Mouse (Mus musculus): Measurements from ENCODE around the gene Fam92b.

Fam92b gene

GRCm38 (mm10) chr8:120184850-120185792, 7.9 kb upstream of the Fam92b start:
- H3K4me3 ChIP-seq (replicated peaks; ENCODE audit: low read length), result no peak overlapping the region
- H3K4me1 ChIP-seq (replicated peaks; ENCODE audit: low read depth, low read length), result peaks cover 27% of the 10 kb centered on the region
- peaks cover 9% of the 10 kb centered on the region for H3K9me3 ChIP-seq (ENCODE audit: low read length)
- TF ChIP-seq NANOG (IDR thresholded peaks at IDR 0.05; ENCODE audit: borderline replicate concordance, low read length) (no peak), POU5F1 (IDR thresholded peaks at IDR 0.05; ENCODE audit: borderline replicate concordance, low read length) (no peak), CTCF (conservative IDR thresholded peaks at IDR 0.05; ENCODE audit: low read length) (no peak)
- no peaks in the 10 kb centered on the region for H3K36me3 ChIP-seq (ENCODE audit: insufficient read depth, low read length)
- 0 out of 2 replicates have a peak, but pooled peaks cover 3% of the 10 kb centered on the region for H3K27me3 ChIP-seq (ENCODE audit: insufficient read depth, low read length)

- no peak for TF ChIP-seq POU5F1 (IDR thresholded peaks at IDR 0.05; ENCODE audit: borderline replicate concordance, low read length)
- TF ChIP-seq NANOG (IDR thresholded peaks at IDR 0.05; ENCODE audit: borderline replicate concordance, low read length), result no peak
- no peak for TF ChIP-seq CTCF (conservative IDR thresholded peaks at IDR 0.05; ENCODE audit: low read length)
These were observed 7.1 kb upstream of the Fam92b start for GRCm38 (mm10) chr8:120184366-120184765.

GRCm38 (mm10) chr8:120181861-120182414, 4.7 kb upstream of the Fam92b start:
- Histone ChIP-seq H3K36me3 (ENCODE audit: insufficient read depth, low read length) (no peaks in the 10 kb centered on the region), H3K9me3 (ENCODE audit: low read length) (no peaks in the 10 kb centered on the region), H3K4me1 (replicated peaks; ENCODE audit: low read depth, low read length) (peaks cover 40% of the 10 kb centered on the region), H3K27me3 (ENCODE audit: insufficient read depth, low read length) (peaks cover 8% of the 10 kb centered on the region; the same call in 1 of the 2 replicates), H3K4me3 (replicated peaks; ENCODE audit: low read length) (no peak overlapping the region)
- TF ChIP-seq NANOG (IDR thresholded peaks at IDR 0.05; ENCODE audit: borderline replicate concordance, low read length) (no peak), POU5F1 (IDR thresholded peaks at IDR 0.05; ENCODE audit: borderline replicate concordance, low read length) (no peak), CTCF (conservative IDR thresholded peaks at IDR 0.05; ENCODE audit: low read length) (no peak)

More at GRCm38 (mm10) chr8:120184366-120184765, 7.1 kb upstream of the Fam92b start:
- Histone ChIP-seq H3K9me3 (ENCODE audit: low read length) (peaks cover 2% of the 10 kb centered on the region; the same call in 1 of the 2 replicates), H3K4me3 (replicated peaks; ENCODE audit: low read length) (no peak overlapping the region), H3K36me3 (ENCODE audit: insufficient read depth, low read length) (no peaks in the 10 kb centered on the region), H3K27me3 (ENCODE audit: insufficient read depth, low read length) (0 out of 2 replicates have a peak, but pooled peaks cover 3% of the 10 kb centered on the region), H3K4me1 (replicated peaks; ENCODE audit: low read depth, low read length) (peaks cover 27% of the 10 kb centered on the region)

- no peaks in the 10 kb centered on the region for H3K9me3 ChIP-seq (ENCODE audit: low read length)
- TF ChIP-seq POU5F1 (IDR thresholded peaks at IDR 0.05; ENCODE audit: borderline replicate concordance, low read length) (no peak), CTCF (conservative IDR thresholded peaks at IDR 0.05; ENCODE audit: low read length) (no peak), NANOG (IDR thresholded peaks at IDR 0.05; ENCODE audit: borderline replicate concordance, low read length) (no peak)
- H3K36me3 ChIP-seq (ENCODE audit: insufficient read depth, low read length), result no peaks in the 10 kb centered on the region
- H3K4me3 ChIP-seq (replicated peaks; ENCODE audit: low read length), result no peak overlapping the region
- H3K4me1 ChIP-seq (replicated peaks; ENCODE audit: low read depth, low read length), result peaks cover 41% of the 10 kb centered on the region
- peaks cover 8% of the 10 kb centered on the region; the same call in 1 of the 2 replicates for H3K27me3 ChIP-seq (ENCODE audit: insufficient read depth, low read length)
These were observed 4.0 kb upstream of the Fam92b start for GRCm38 (mm10) chr8:120181274-120181673.

GRCm38 (mm10) chr8:120180445-120180970, 3.2 kb upstream of the Fam92b start:
- Histone ChIP-seq H3K4me1 (replicated peaks; ENCODE audit: low read depth, low read length) (peaks cover 40% of the 10 kb centered on the region), H3K36me3 (ENCODE audit: insufficient read depth, low read length) (no peaks in the 10 kb centered on the region), H3K4me3 (replicated peaks; ENCODE audit: low read length) (no peak overlapping the region), H3K27me3 (ENCODE audit: insufficient read depth, low read length) (peaks cover 8% of the 10 kb centered on the region; the same call in 1 of the 2 replicates), H3K9me3 (ENCODE audit: low read length) (no peaks in the 10 kb centered on the region)
- TF ChIP-seq POU5F1 (IDR thresholded peaks at IDR 0.05; ENCODE audit: borderline replicate concordance, low read length), result no peak
- TF ChIP-seq CTCF (conservative IDR thresholded peaks at IDR 0.05; ENCODE audit: low read length), result no peak

GRCm38 (mm10) chr8:120179027-120179431, 1.8 kb upstream of the Fam92b start:
- TF ChIP-seq NANOG (IDR thresholded peaks at IDR 0.05; ENCODE audit: borderline replicate concordance, low read length), result no peak
- peak; percentile 93 for TF ChIP-seq CTCF (conservative IDR thresholded peaks at IDR 0.05; ENCODE audit: low read length)
- TF ChIP-seq POU5F1 (IDR thresholded peaks at IDR 0.05; ENCODE audit: borderline replicate concordance, low read length), result no peak
- peaks cover 36% of the 10 kb centered on the region for H3K4me1 ChIP-seq (replicated peaks; ENCODE audit: low read depth, low read length)
- H3K27me3 ChIP-seq (ENCODE audit: insufficient read depth, low read length), result peaks cover 16% of the 10 kb centered on the region; the same call in 1 of the 2 replicates
- no peaks in the 10 kb centered on the region for H3K9me3 ChIP-seq (ENCODE audit: low read length)
- H3K4me3 ChIP-seq (replicated peaks; ENCODE audit: low read length), result 0 out of 2 replicates have a peak overlapping the region, but pooled peaks have one; percentile 23
- H3K36me3 ChIP-seq (ENCODE audit: insufficient read depth, low read length), result no peaks in the 10 kb centered on the region

GRCm38 (mm10) chr8:120178124-120178514, 853 bp upstream of the Fam92b start:
- H3K27me3 ChIP-seq (ENCODE audit: insufficient read depth, low read length), result peaks cover 18% of the 10 kb centered on the region; the same call in 1 of the 2 replicates
- H3K36me3 ChIP-seq (ENCODE audit: insufficient read depth, low read length), result no peaks in the 10 kb centered on the region
- TF ChIP-seq NANOG (IDR thresholded peaks at IDR 0.05; ENCODE audit: borderline replicate concordance, low read length) (no peak), CTCF (conservative IDR thresholded peaks at IDR 0.05; ENCODE audit: low read length) (no peak), POU5F1 (IDR thresholded peaks at IDR 0.05; ENCODE audit: borderline replicate concordance, low read length) (no peak)
- peak overlapping the region; percentile 41; the same call in 1 of the 2 replicates for H3K4me3 ChIP-seq (replicated peaks; ENCODE audit: low read length)
- H3K9me3 ChIP-seq (ENCODE audit: low read length), result no peaks in the 10 kb centered on the region
- H3K4me1 ChIP-seq (replicated peaks; ENCODE audit: low read depth, low read length), result peaks cover 36% of the 10 kb centered on the region

GRCm38 (mm10) chr8:120176605-120177004, 661 bp downstream of the Fam92b start:
- TF ChIP-seq NANOG (IDR thresholded peaks at IDR 0.05; ENCODE audit: borderline replicate concordance, low read length) (no peak), POU5F1 (IDR thresholded peaks at IDR 0.05; ENCODE audit: borderline replicate concordance, low read length) (no peak), CTCF (conservative IDR thresholded peaks at IDR 0.05; ENCODE audit: low read length) (no peak)
- Histone ChIP-seq H3K4me3 (replicated peaks; ENCODE audit: low read length) (0 out of 2 replicates have a peak overlapping the region, but pooled peaks have one; percentile 67), H3K4me1 (replicated peaks; ENCODE audit: low read depth, low read length) (peaks cover 36% of the 10 kb centered on the region), H3K36me3 (ENCODE audit: insufficient read depth, low read length) (no peaks in the 10 kb centered on the region), H3K27me3 (ENCODE audit: insufficient read depth, low read length) (peaks cover 18% of the 10 kb centered on the region; the same call in 1 of the 2 replicates), H3K9me3 (ENCODE audit: low read length) (no peaks in the 10 kb centered on the region)

Measured in E14TG2a.4 (cell line).